Mouse (Mus musculus) limb, embryonic 15.5 days (tissue): Measurements from ENCODE around the gene Drg1. TPM values are rescaled to one million over a fixed set of nuclear protein-coding genes. Genes with fewer than 3 reads are reported as not detected.
A peak's percentile ranks its signal among the peaks of the same experiment; 100 is the strongest.
"Not testable (repeated sequence)": the region's sequence is repeated elsewhere in the genome, so short reads cannot be mapped to it uniquely, and the experiment has no call there.

ENCODE experiments used
- ATAC-seq: fragments of 200-750 bp; cut with Nextera tagmentation; 2 replicates; pipeline ENCODE4 v1.8.0; 2017; ENCODE audit warnings: low read depth, moderate TSS enrichment; ENCODE audit not compliant: insufficient number of reproducible peaks, low FRiP score, low TSS enrichment
- H3K27ac ChIP-seq: fragments of 300-500 bp; sonication (generic); 2 replicates; pipeline ENCODE4 v1.5.1; 2015; ENCODE audit warnings: moderate library complexity, mild to moderate bottlenecking, inconsistent platforms
- H3K27me3 ChIP-seq: fragments of 300-500 bp; sonication (generic); 2 replicates; pipeline ENCODE4 v1.6.1; 2015; ENCODE audit warnings: inconsistent platforms
- H3K36me3 ChIP-seq: fragments of 300-500 bp; sonication (generic); 2 replicates; pipeline ENCODE4 v1.6.1; 2015; ENCODE audit warnings: inconsistent platforms
- H3K4me1 ChIP-seq: fragments of 300-500 bp; sonication (generic); 2 replicates; pipeline ENCODE4 v1.6.1; 2015; ENCODE audit warnings: inconsistent platforms
- H3K4me2 ChIP-seq: fragments of 300-500 bp; sonication (generic); 2 replicates; pipeline ENCODE4 v1.6.1; 2015; ENCODE audit warnings: mild to moderate bottlenecking, inconsistent platforms
- H3K4me3 ChIP-seq: fragments of 300-500 bp; sonication (generic); 2 replicates; pipeline ENCODE4 v1.5.1; 2015; ENCODE audit warnings: mild to moderate bottlenecking, inconsistent platforms
- H3K9ac ChIP-seq: fragments of 300-500 bp; sonication (generic); 2 replicates; pipeline ENCODE4 v1.6.1; 2015; ENCODE audit warnings: inconsistent platforms
- H3K9me3 ChIP-seq: fragments of 300-500 bp; sonication (generic); 2 replicates; pipeline ENCODE4 v1.6.1; 2016; ENCODE audit warnings: inconsistent platforms
- WGBS: fragments of 180-500 bp; shearing (Covaris S2); methylation state at CpG from one replicate; pipeline ENCODE4 v1.1.7; 2015; 5-methylcytosine and 5-hydroxymethylcytosine counted together
- polyA plus RNA-seq: library from polyadenylated mRNA; unstranded; fragments of >200 nt; fragmentation: Nextera tagmentation; extraction: Ambion mirVana; gene quantifications from 2 replicates; pipeline ENCODE4 v1.2.1, GENCODE M21; 2015

The Drg1 gene
- polyA plus RNA-seq, 1 experiment from 2014 or later, result 191 TPM

DNA sequence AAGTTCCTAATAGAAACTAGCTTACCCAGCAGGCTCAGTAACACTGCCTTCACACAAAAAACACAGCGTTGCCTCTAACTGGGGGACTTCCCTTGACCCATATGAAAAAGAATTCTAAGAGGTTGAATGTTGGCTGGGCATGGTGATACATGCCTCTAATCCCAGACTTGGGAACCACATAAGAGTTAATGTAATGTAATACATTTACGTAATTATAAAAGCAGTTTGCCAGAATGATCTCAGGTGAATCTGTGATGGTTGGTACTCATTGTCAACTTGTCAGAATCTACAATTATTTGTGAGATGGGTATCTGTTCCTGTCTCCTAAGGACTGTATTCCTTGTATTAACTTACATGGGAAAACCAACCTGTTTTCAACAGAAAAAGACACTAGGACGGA lies 109.2 kb downstream of the Drg1 start:
- WGBS, result 86% methylated on average over 2 of the region's 3 CpGs

DNA sequence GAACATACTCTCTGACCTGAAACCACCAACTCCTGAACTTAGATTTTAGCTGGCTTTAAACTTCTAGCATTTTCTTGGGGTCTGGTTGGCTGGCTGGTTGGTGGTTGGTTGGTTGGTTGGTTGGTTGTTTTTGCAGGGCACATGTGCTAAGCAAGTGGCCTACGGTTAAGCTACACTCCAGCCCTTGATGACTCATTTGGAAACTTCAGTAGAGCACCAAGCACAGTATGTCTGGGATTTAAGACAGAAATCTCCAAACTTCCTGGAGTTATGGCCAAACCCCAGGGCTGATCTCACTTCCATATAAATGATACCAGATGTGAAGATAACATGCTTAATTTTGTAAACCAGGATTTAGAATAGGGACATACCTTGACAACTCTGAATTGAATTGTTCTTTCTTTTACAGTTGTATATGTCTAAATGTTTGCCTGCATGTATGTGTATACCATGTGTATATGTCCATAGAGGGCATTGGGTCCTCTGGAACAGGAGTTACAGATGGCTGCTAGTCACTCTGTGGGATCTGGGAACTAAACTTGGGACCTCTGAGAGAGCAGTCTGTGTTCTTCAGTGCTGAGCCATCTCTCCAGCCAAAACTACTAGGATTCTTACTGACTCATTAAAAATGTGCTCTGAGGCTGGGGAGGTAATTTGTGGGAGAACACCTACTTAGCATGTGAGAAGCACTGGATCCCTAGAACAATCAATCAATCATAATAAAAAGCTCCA lies 112.4 kb downstream of the Drg1 start:
- H3K9me3 ChIP-seq, result peaks cover 19% of the 10 kb centered on the region
- not testable (repeated sequence) for H3K4me2 ChIP-seq, H3K9ac ChIP-seq, H3K4me1 ChIP-seq, H3K36me3 ChIP-seq, H3K27me3 ChIP-seq, H3K4me3 ChIP-seq, H3K27ac ChIP-seq
- ATAC-seq, result peak; percentile 57
- WGBS, result 72% methylated on average over 1 of the region's 1 CpGs

More for the DNA sequence above, 109.2 kb downstream of the Drg1 start:
- H3K36me3 ChIP-seq, H3K4me1 ChIP-seq, H3K4me2 ChIP-seq, H3K4me3 ChIP-seq, ATAC-seq, H3K27me3 ChIP-seq, H3K27ac ChIP-seq, H3K9ac ChIP-seq: not testable (repeated sequence)
- peaks cover 13% of the 10 kb centered on the region for H3K9me3 ChIP-seq

- WGBS, result 89% methylated on average over 4 of the region's 4 CpGs
- not testable (repeated sequence) for H3K9ac ChIP-seq, H3K27ac ChIP-seq, H3K4me1 ChIP-seq, H3K36me3 ChIP-seq, H3K27me3 ChIP-seq, H3K4me2 ChIP-seq, H3K4me3 ChIP-seq
- peak; percentile 7; the same call in 1 of the 2 replicates for ATAC-seq
- H3K9me3 ChIP-seq, result peaks cover 16% of the 10 kb centered on the region
These were observed 114.9 kb downstream of the Drg1 start for GRCm38 (mm10) chr11:3151358-3151757.

- not testable (repeated sequence) for H3K27ac ChIP-seq, H3K27me3 ChIP-seq, H3K36me3 ChIP-seq, H3K4me3 ChIP-seq, ATAC-seq, H3K9ac ChIP-seq, H3K4me1 ChIP-seq, H3K4me2 ChIP-seq
- 97% methylated on average over 12 of the region's 12 CpGs for WGBS
- peaks cover 16% of the 10 kb centered on the region for H3K9me3 ChIP-seq
These were observed 115.6 kb downstream of the Drg1 start for GRCm38 (mm10) chr11:3150677-3151003.

DNA sequence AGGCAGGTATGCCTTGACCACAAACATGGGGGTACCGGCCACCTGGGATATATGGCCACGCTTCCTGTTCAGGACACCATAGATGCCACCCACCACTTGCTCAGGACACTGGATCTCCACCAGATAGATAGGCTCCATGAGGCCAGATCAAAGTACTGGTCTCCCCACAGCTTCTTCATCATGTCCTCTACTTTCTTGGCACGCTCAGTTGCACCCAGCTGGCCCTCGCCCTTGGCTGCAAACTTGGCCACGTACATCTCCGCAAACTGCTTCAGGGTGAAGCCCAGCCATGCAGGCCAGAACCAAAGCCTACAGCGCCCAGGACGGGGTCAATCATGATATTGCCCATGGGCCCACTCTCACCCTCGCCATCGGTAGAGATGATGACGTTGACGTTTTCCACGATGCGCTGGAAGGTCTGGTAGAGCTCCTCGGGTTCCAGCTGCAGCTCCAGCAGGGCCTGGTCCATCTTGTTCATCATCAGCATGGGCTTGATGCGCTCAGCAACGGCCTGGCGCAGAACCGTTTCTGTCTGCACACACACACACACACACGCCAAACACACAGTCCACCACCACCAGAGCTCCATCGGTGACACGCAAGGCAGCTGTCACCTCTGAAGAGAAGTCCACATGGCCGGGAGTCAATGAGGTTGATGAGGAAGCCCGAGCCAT lies 116.1 kb downstream of the Drg1 start:
- not testable (repeated sequence) for ATAC-seq, H3K27ac ChIP-seq, H3K27me3 ChIP-seq, H3K4me1 ChIP-seq, H3K4me3 ChIP-seq, H3K4me2 ChIP-seq, H3K36me3 ChIP-seq, H3K9ac ChIP-seq
- H3K9me3 ChIP-seq, result peaks cover 16% of the 10 kb centered on the region
- 95% methylated on average over 24 of the region's 24 CpGs for WGBS

DNA sequence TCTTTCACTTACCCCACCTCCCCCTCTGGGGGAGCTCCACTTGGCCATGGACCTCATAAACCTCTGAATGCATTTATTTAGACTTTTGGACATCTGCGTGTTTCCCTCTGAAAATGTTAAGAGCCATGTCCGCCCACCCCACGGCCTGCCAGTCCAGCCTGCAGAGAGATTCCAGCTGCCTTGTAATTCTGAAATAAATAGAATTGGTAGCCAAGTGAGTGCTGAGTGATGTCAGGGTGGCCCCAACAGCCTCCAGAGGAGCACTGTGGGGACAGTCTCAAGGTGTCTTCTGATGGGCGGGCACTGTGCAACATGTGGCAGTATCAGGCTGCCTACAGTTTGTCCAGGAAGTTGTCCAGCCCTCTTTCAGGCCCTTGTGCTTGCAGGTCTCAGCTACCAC lies 116.7 kb downstream of the Drg1 start:
- WGBS, result 91% methylated on average over 4 of the region's 4 CpGs
- not testable (repeated sequence) for ATAC-seq

GRCm38 (mm10) chr11:3146806-3147205 lies 119.4 kb downstream of the Drg1 start:
- not testable (repeated sequence) for H3K4me2 ChIP-seq, H3K36me3 ChIP-seq, H3K4me3 ChIP-seq, H3K27ac ChIP-seq, H3K9ac ChIP-seq, ATAC-seq, H3K27me3 ChIP-seq, H3K4me1 ChIP-seq
- 86% methylated on average over 2 of the region's 2 CpGs for WGBS
- peaks cover 13% of the 10 kb centered on the region for H3K9me3 ChIP-seq

More for the DNA sequence above, 116.7 kb downstream of the Drg1 start:
- H3K4me2 ChIP-seq, H3K27me3 ChIP-seq, H3K4me1 ChIP-seq, H3K36me3 ChIP-seq, H3K9ac ChIP-seq, H3K4me3 ChIP-seq, H3K27ac ChIP-seq: not testable (repeated sequence)
- H3K9me3 ChIP-seq, result peaks cover 16% of the 10 kb centered on the region

DNA sequence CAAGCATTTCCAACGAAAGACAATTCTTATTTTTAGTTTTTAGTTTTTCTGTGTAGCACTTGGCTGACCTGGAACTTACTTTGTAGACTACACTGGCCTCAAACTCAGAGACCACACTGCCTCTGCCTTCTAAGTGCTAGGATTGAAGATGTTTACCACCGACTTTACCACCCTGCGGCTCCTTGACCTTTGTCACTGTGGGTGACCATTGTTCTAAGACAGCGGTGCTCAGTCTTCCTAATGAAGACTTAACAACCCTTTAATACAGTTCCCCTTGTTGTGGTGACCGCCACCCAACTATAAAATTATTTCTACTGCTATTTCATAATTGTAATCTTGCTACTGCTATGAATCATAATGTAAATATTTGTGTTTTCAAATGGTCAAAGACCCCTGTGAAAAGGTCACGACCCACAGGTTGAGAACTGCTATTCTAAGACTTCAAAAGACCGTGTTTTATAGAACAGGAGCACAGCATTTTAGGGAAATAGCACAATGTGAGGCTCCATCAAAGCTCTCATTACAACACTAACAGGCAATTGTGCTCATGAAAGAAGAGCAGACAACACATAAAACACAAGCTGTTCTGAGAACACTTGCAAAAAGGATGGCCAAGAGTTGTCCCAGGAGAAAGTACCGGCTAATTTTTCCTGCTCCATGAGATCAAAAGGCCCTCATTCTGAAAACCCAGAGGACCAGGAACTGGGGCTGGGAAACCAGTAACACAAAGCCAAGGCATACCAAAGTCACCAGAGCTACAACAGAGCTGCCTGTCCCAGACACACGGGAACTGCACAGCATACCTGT lies 120.7 kb downstream of the Drg1 start:
- WGBS, result 78% methylated on average over 9 of the region's 9 CpGs

DNA sequence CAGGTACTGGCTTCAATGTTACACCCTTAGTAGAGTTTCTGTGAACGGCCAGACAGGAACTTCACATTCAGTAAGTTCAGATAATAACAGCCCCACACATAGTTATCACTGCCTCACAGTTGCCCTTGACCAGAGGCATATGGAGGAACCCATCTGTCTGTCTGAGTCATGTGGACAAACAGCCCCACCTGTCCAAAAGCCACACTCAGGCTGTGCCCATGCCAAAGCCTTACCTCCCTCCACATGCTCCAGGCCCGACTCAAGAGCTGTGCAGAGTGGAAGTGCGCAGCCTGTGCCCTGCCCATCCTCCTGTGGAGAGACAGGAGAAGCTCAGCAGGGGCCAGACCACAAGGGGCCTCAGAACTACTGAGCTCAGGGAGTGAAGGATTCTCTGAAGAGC lies 122.2 kb downstream of the Drg1 start:
- not testable (repeated sequence) for H3K4me2 ChIP-seq, H3K9ac ChIP-seq, H3K27ac ChIP-seq, ATAC-seq, H3K9me3 ChIP-seq, H3K27me3 ChIP-seq, H3K4me3 ChIP-seq, H3K4me1 ChIP-seq, H3K36me3 ChIP-seq
- WGBS, result 65% methylated on average over 3 of the region's 3 CpGs

More for the DNA sequence above, 120.7 kb downstream of the Drg1 start:
- not testable (repeated sequence) for H3K27me3 ChIP-seq, H3K27ac ChIP-seq, H3K4me2 ChIP-seq, H3K4me1 ChIP-seq, ATAC-seq, H3K36me3 ChIP-seq, H3K9ac ChIP-seq, H3K4me3 ChIP-seq
- peaks cover 13% of the 10 kb centered on the region for H3K9me3 ChIP-seq

GRCm38 (mm10) chr11:3142413-3142812 lies 123.8 kb downstream of the Drg1 start:
- H3K4me1 ChIP-seq, H3K27me3 ChIP-seq: not testable (repeated sequence)

DNA sequence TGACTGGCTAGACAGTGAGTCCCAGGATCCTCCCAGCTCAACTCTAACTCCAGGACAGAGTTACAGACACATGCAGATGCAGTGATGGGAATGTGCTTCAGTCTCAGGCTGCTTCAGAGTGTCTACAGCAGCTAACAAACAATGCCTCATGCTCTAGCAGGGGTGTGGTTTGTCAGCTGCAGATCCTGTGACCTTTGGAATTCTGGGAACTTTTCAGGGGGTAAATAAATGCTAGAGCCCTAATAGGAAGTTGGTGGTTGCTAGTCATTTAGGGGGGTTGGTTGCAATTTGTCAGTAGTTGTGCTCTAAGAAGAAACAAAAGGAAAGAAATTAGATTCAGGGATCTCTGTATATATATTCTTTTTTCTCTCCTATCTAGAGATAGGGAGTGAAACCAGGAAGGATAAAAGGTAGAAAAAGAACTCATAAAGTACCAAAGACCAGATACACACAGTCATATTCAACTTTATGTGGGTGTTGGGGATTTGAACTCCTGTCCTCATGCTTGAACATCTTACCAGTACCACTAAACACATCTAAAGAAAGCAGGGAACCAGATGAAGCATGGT lies 125.2 kb downstream of the Drg1 start:
- not testable (repeated sequence) for H3K27me3 ChIP-seq, H3K27ac ChIP-seq, H3K36me3 ChIP-seq, ATAC-seq, H3K4me3 ChIP-seq, H3K4me1 ChIP-seq, H3K4me2 ChIP-seq, H3K9ac ChIP-seq
- peaks cover 18% of the 10 kb centered on the region for H3K9me3 ChIP-seq

More at GRCm38 (mm10) chr11:3142413-3142812, 123.8 kb downstream of the Drg1 start:
- not testable (repeated sequence) for H3K27ac ChIP-seq, H3K36me3 ChIP-seq, H3K9ac ChIP-seq, H3K4me3 ChIP-seq, H3K4me2 ChIP-seq
- H3K9me3 ChIP-seq, result peaks cover 15% of the 10 kb centered on the region
- 85% methylated on average over 4 of the region's 5 CpGs for WGBS
- ATAC-seq, result peak; percentile 69

DNA sequence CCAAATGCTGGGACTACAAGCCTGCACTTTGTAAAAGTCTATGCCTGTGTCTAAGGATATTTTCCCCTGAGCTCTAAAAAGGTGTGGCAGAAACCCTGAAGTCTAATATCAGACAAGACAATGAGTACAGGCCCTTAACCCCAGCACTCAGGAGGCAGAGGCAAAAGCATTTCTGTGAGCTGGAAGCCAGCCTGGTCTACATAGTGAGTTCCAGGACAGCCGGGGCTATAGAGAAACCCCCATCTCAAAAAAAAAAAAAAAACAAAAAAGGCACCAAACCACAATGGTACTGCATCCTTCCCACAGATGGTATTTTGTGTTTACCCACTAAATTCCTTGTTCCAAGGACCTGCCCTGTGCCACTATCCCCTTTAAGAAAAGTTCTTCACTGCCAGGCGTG lies 127.9 kb downstream of the Drg1 start:
- not testable (repeated sequence) for H3K27me3 ChIP-seq, H3K4me2 ChIP-seq, H3K36me3 ChIP-seq, ATAC-seq, H3K4me3 ChIP-seq, H3K9ac ChIP-seq, H3K4me1 ChIP-seq, H3K27ac ChIP-seq
- WGBS, result 77% methylated on average over 2 of the region's 2 CpGs
- peaks cover 18% of the 10 kb centered on the region for H3K9me3 ChIP-seq
